Mouse (Mus musculus): ENCODE measurements around the gene E030030I06Rik. TPM values are rescaled to one million over a fixed set of nuclear protein-coding genes. Genes with fewer than 3 reads are reported as not detected.
"Not testable (repeated sequence)": the region's sequence is repeated elsewhere in the genome, so short reads cannot be mapped to it uniquely, and the experiment has no call there.

Gene E030030I06Rik
- polyA plus RNA-seq, 1 experiment from 2014 or later: 17.1 TPM

GRCm38 (mm10) chr10:22150593-22150992 is 1.5 kb upstream of the E030030I06Rik start:
- no peak for TF ChIP-seq CTCF (IDR thresholded peaks at IDR 0.05; ENCODE audit: low read depth)
- no peaks in the 10 kb centered on the region for H3K4me1 ChIP-seq (replicated peaks; ENCODE audit: control insufficient read depth, insufficient read depth, low read length)
- H3K4me3 ChIP-seq (ENCODE audit: low read depth, low read length): peak overlapping the region; percentile 72
- no peaks in the 10 kb centered on the region for H3K36me3 ChIP-seq (ENCODE audit: control insufficient read depth, insufficient read depth)
- no peaks in the 10 kb centered on the region for H3K9me3 ChIP-seq (ENCODE audit: control insufficient read depth)
- ATAC-seq: no peak
- under 1% methylated on average over 27 of the region's 27 CpGs for WGBS
- H3K9ac ChIP-seq (ENCODE audit: low read depth, low read length): no peak overlapping the region
- no peak overlapping the region for H3K27ac ChIP-seq (ENCODE audit: low read depth, low read length)
- peak overlapping the region; percentile 98 for H3K4me2 ChIP-seq (replicated peaks; ENCODE audit: low read depth)
- peaks cover 34% of the 10 kb centered on the region for H3K27me3 ChIP-seq (replicated peaks; ENCODE audit: control insufficient read depth, insufficient read depth, low read length)

- Histone ChIP-seq H3K4me1 (replicated peaks; ENCODE audit: control insufficient read depth, insufficient read depth, low read length) (no peaks in the 10 kb centered on the region), H3K4me2 (replicated peaks; ENCODE audit: low read depth) (peak overlapping the region; percentile 98), H3K27ac (ENCODE audit: low read depth, low read length) (no peak overlapping the region), H3K36me3 (ENCODE audit: control insufficient read depth, insufficient read depth) (no peaks in the 10 kb centered on the region), H3K27me3 (replicated peaks; ENCODE audit: control insufficient read depth, insufficient read depth, low read length) (peaks cover 28% of the 10 kb centered on the region), H3K4me3 (ENCODE audit: low read depth, low read length) (peak overlapping the region; percentile 72), H3K9me3 (ENCODE audit: control insufficient read depth) (no peaks in the 10 kb centered on the region), H3K9ac (ENCODE audit: low read depth, low read length) (no peak overlapping the region; the same call in 1 of the 2 replicates)
- ATAC-seq: no peak
- under 1% methylated on average over 50 of the region's 50 CpGs for WGBS
- TF ChIP-seq CTCF (IDR thresholded peaks at IDR 0.05; ENCODE audit: low read depth): no peak
These were observed 808 bp upstream of the E030030I06Rik start for GRCm38 (mm10) chr10:22149691-22150465.

- Histone ChIP-seq H3K4me2 (replicated peaks; ENCODE audit: low read depth) (peak overlapping the region; percentile 98), H3K4me1 (replicated peaks; ENCODE audit: control insufficient read depth, insufficient read depth, low read length) (no peaks in the 10 kb centered on the region), H3K27me3 (replicated peaks; ENCODE audit: control insufficient read depth, insufficient read depth, low read length) (peaks cover 17% of the 10 kb centered on the region), H3K4me3 (ENCODE audit: low read depth, low read length) (peak overlapping the region; percentile 72), H3K27ac (ENCODE audit: low read depth, low read length) (peak overlapping the region; percentile 93), H3K9me3 (ENCODE audit: control insufficient read depth) (no peaks in the 10 kb centered on the region), H3K9ac (ENCODE audit: low read depth, low read length) (peak overlapping the region; percentile 64), H3K36me3 (ENCODE audit: control insufficient read depth, insufficient read depth) (no peaks in the 10 kb centered on the region)
- TF ChIP-seq CTCF (IDR thresholded peaks at IDR 0.05; ENCODE audit: low read depth): peak; percentile 82
- peak; percentile 96 for ATAC-seq
- under 1% methylated on average over 50 of the region's 50 CpGs for WGBS
These were observed 513 bp downstream of the E030030I06Rik start for GRCm38 (mm10) chr10:22148441-22149072.

- no peak overlapping the region for H3K9ac ChIP-seq (ENCODE audit: low read depth, low read length)
- H3K4me2 ChIP-seq (replicated peaks; ENCODE audit: low read depth): no peak overlapping the region
- ATAC-seq: no peak
- H3K27me3 ChIP-seq (replicated peaks; ENCODE audit: control insufficient read depth, insufficient read depth, low read length): no peaks in the 10 kb centered on the region
- H3K27ac ChIP-seq (ENCODE audit: low read depth, low read length): no peak overlapping the region
- TF ChIP-seq CTCF (IDR thresholded peaks at IDR 0.05; ENCODE audit: low read depth): no peak
- WGBS: 73% methylated on average over 5 of the region's 5 CpGs
- no peaks in the 10 kb centered on the region for H3K9me3 ChIP-seq (ENCODE audit: control insufficient read depth)
- no peaks in the 10 kb centered on the region for H3K36me3 ChIP-seq (ENCODE audit: control insufficient read depth, insufficient read depth)
- no peak overlapping the region for H3K4me3 ChIP-seq (ENCODE audit: low read depth, low read length)
- H3K4me1 ChIP-seq (replicated peaks; ENCODE audit: control insufficient read depth, insufficient read depth, low read length): no peaks in the 10 kb centered on the region
These were observed 6.1 kb downstream of the E030030I06Rik start for GRCm38 (mm10) chr10:22142926-22143325.

- not testable (repeated sequence) for ATAC-seq; H3K27me3 ChIP-seq (replicated peaks; ENCODE audit: control insufficient read depth, insufficient read depth, low read length); H3K4me2 ChIP-seq (replicated peaks; ENCODE audit: low read depth); H3K9me3 ChIP-seq (ENCODE audit: control insufficient read depth); H3K4me3 ChIP-seq (ENCODE audit: low read depth, low read length); H3K36me3 ChIP-seq (ENCODE audit: control insufficient read depth, insufficient read depth); H3K9ac ChIP-seq (ENCODE audit: low read depth, low read length); H3K4me1 ChIP-seq (replicated peaks; ENCODE audit: control insufficient read depth, insufficient read depth, low read length); H3K27ac ChIP-seq (ENCODE audit: low read depth, low read length)
- WGBS: 80% methylated on average over 1 of the region's 1 CpGs
These were observed 6.9 kb downstream of the E030030I06Rik start for GRCm38 (mm10) chr10:22142194-22142593.

- no peak overlapping the region for H3K9ac ChIP-seq (ENCODE audit: low read depth, low read length)
- peak overlapping the region; percentile 28; the same call in 1 of the 2 replicates for H3K4me3 ChIP-seq (ENCODE audit: low read depth, low read length)
- no peak overlapping the region for H3K27ac ChIP-seq (ENCODE audit: low read depth, low read length)
- peak overlapping the region; percentile 68 for H3K4me2 ChIP-seq (replicated peaks; ENCODE audit: low read depth)
- no peaks in the 10 kb centered on the region for H3K36me3 ChIP-seq (ENCODE audit: control insufficient read depth, insufficient read depth)
- no peak for ATAC-seq
- no peaks in the 10 kb centered on the region for H3K9me3 ChIP-seq (ENCODE audit: control insufficient read depth)
- H3K27me3 ChIP-seq (replicated peaks; ENCODE audit: control insufficient read depth, insufficient read depth, low read length): no peaks in the 10 kb centered on the region
- H3K4me1 ChIP-seq (replicated peaks; ENCODE audit: control insufficient read depth, insufficient read depth, low read length): no peaks in the 10 kb centered on the region
- WGBS: 2% methylated on average over 19 of the region's 19 CpGs
- peak; percentile 83 for TF ChIP-seq CTCF (IDR thresholded peaks at IDR 0.05; ENCODE audit: low read depth)
These were observed 8.3 kb downstream of the E030030I06Rik start for GRCm38 (mm10) chr10:22140665-22141280.

All from intestine, postnatal 0 days (tissue).